Mouse (Mus musculus): Measurements from ENCODE around the gene Ltbp3. TPM values are rescaled to one million over a fixed set of nuclear protein-coding genes. Genes with fewer than 3 reads are reported as not detected.
"Not testable (repeated sequence)": the region's sequence is repeated elsewhere in the genome, so short reads cannot be mapped to it uniquely, and the experiment has no call there.

Ltbp3 gene
- polyA plus RNA-seq, 1 experiment from 2014 or later, result 4.6 TPM

- no peak overlapping the region for H3K4me3 ChIP-seq (ENCODE audit: low read depth, low read length)
- no peaks in the 10 kb centered on the region for H3K9me3 ChIP-seq (replicated peaks; ENCODE audit: control insufficient read depth, low read length)
- no peaks in the 10 kb centered on the region for H3K27me3 ChIP-seq (ENCODE audit: control insufficient read depth, insufficient read depth, low read depth, low read length)
- no peak overlapping the region for H3K27ac ChIP-seq (ENCODE audit: low read length)
- H3K9ac ChIP-seq (ENCODE audit: low read depth, low read length), result no peak overlapping the region
- H3K4me1 ChIP-seq (ENCODE audit: control insufficient read depth, low read depth, low read length), result peaks cover 30% of the 10 kb centered on the region
- peaks cover 14% of the 10 kb centered on the region for H3K36me3 ChIP-seq (ENCODE audit: control insufficient read depth, insufficient read depth)
- ATAC-seq (ENCODE audit: low read depth), result no peak
- WGBS (ENCODE audit: insufficient replicate concordance), result 62% methylated on average over 4 of the region's 4 CpGs
- no peak overlapping the region for H3K4me2 ChIP-seq (ENCODE audit: low read depth, low read length)
These were observed 50.6 kb downstream of the Ltbp3 start for GRCm38 (mm10) chr19:5791329-5791728.

DNA sequence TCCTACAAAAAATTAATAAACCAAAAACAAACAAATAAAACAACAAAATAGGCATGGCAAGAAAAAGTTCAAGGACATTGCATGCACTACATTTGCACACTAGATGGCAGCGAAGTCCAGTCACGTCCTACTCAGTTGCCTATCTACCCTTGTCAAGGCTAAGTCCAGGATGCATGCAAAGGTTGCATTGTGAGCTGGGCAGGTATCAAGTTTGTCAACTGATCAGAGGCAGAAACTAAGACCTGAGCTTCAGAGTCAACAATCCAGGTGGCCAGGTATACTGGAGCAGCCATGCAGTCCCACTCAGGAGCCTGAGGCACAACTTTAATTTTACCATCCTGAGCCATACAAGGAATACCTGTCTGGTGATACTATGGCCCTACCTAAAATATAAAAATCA lies 52.4 kb downstream of the Ltbp3 start:
- peaks cover 32% of the 10 kb centered on the region for H3K36me3 ChIP-seq (ENCODE audit: control insufficient read depth, insufficient read depth)
- no peak overlapping the region for H3K4me2 ChIP-seq (ENCODE audit: low read depth, low read length)
- WGBS (ENCODE audit: insufficient replicate concordance), result 3% methylated on average over 2 of the region's 2 CpGs
- H3K4me3 ChIP-seq (ENCODE audit: low read depth, low read length), result no peak overlapping the region
- H3K4me1 ChIP-seq (ENCODE audit: control insufficient read depth, low read depth, low read length), result peaks cover 42% of the 10 kb centered on the region
- H3K27ac ChIP-seq (ENCODE audit: low read length), result no peak overlapping the region; the same call in 1 of the 2 replicates
- H3K27me3 ChIP-seq (ENCODE audit: control insufficient read depth, insufficient read depth, low read depth, low read length), result no peaks in the 10 kb centered on the region
- peak; percentile 57 for ATAC-seq (ENCODE audit: low read depth)
- H3K9ac ChIP-seq (ENCODE audit: low read depth, low read length), result no peak overlapping the region
- H3K9me3 ChIP-seq (replicated peaks; ENCODE audit: control insufficient read depth, low read length), result no peaks in the 10 kb centered on the region

DNA sequence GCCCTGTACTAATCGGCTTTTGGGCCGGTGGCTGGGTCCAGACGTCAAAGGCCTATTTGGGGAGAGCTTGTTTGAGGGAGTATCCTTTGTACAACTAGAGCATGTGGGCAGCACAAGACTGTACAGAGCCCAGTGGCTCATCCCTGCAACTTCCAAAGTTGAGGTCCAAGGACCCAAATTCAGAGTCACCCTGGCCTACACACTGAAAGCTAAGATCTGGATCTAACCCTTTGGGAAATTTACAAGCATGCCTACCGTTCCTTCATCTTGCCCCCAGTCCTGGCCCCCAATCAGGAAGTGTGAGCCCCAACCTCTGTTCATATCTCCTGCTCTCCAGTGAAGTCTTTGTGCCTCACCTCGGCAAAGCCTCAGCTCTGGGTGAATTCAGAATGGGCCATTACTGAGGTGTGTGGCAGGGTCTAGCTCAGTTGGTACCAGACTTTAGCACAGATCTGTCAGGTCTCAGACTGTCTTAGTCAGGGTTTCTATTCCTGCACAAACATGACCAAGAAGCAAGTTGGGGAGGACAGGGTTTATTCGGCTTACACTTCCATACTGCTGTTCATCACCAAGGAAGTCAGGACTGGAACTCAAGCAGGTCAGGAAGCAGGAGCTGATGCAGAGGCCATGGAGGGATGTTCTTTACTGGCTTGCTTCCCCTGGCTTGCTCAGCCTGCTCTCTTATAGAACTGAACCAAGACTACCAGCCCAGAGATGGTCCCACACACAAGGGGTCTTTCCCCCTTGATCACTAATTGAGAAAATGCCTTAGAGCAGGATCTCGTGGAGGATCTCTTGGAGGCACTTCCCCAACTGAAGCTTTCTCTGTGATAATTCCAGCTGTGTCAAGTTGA lies 53.4 kb downstream of the Ltbp3 start:
- H3K27me3 ChIP-seq (ENCODE audit: control insufficient read depth, insufficient read depth, low read depth, low read length); H3K9me3 ChIP-seq (replicated peaks; ENCODE audit: control insufficient read depth, low read length); H3K9ac ChIP-seq (ENCODE audit: low read depth, low read length); H3K4me2 ChIP-seq (ENCODE audit: low read depth, low read length); H3K4me3 ChIP-seq (ENCODE audit: low read depth, low read length): not testable (repeated sequence)
- ATAC-seq (ENCODE audit: low read depth), result peak; percentile 9; the same call in 1 of the 2 replicates
- WGBS (ENCODE audit: insufficient replicate concordance), result 23% methylated on average over 7 of the region's 7 CpGs
- Histone ChIP-seq H3K27ac (ENCODE audit: low read length) (peak overlapping the region; percentile 81), H3K36me3 (ENCODE audit: control insufficient read depth, insufficient read depth) (peaks cover 41% of the 10 kb centered on the region), H3K4me1 (ENCODE audit: control insufficient read depth, low read depth, low read length) (peaks cover 42% of the 10 kb centered on the region)

DNA sequence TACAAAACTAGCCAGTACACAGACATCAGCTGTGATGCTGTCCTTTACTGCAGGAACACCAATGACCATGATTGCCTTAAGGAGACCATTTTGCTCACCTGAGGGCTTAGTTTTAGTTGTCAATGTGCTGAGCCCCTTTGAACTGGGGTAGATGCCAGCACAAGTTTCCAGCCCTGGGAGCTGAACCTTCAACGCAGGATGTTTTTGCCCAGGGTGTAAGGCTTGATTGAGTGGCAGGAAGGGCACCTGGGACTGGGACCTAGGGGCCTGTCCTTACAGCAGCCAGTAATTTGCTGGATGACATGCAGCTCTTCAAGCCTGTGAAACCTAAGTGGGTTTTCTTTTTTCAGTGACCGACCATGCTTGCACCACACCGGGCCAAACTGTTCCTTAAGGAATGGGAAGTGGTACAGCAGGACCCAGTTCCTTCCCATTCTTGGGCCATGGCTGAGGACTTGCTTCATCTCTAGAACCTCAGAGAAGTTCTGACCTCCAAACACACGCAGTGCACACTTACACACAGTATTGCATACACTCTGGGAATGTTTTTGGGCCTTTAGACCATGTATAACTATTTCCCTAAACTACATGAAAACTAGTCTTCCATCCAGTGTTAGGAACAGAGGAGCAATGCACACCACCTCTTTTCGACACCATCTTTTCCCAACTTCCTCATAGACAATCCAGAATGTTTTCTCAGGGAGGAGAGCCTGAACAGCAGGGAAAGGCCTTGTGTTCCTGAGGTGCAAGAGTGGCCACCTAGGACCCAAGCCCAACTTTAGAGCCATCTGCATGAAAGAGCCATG lies 54.3 kb downstream of the Ltbp3 start:
- no peak overlapping the region for H3K4me3 ChIP-seq (ENCODE audit: low read depth, low read length)
- H3K9ac ChIP-seq (ENCODE audit: low read depth, low read length), result no peak overlapping the region
- peaks cover 45% of the 10 kb centered on the region for H3K36me3 ChIP-seq (ENCODE audit: control insufficient read depth, insufficient read depth)
- H3K27ac ChIP-seq (ENCODE audit: low read length), result peak overlapping the region; percentile 35
- 0 out of 2 replicates have a peak overlapping the region, but pooled peaks have one; percentile 8 for H3K4me2 ChIP-seq (ENCODE audit: low read depth, low read length)
- H3K9me3 ChIP-seq (replicated peaks; ENCODE audit: control insufficient read depth, low read length), result no peaks in the 10 kb centered on the region
- ATAC-seq (ENCODE audit: low read depth), result no peak; the same call in 1 of the 2 replicates
- no peaks in the 10 kb centered on the region for H3K27me3 ChIP-seq (ENCODE audit: control insufficient read depth, insufficient read depth, low read depth, low read length)
- peaks cover 42% of the 10 kb centered on the region for H3K4me1 ChIP-seq (ENCODE audit: control insufficient read depth, low read depth, low read length)
- WGBS (ENCODE audit: insufficient replicate concordance), result 31% methylated on average over 5 of the region's 5 CpGs

DNA sequence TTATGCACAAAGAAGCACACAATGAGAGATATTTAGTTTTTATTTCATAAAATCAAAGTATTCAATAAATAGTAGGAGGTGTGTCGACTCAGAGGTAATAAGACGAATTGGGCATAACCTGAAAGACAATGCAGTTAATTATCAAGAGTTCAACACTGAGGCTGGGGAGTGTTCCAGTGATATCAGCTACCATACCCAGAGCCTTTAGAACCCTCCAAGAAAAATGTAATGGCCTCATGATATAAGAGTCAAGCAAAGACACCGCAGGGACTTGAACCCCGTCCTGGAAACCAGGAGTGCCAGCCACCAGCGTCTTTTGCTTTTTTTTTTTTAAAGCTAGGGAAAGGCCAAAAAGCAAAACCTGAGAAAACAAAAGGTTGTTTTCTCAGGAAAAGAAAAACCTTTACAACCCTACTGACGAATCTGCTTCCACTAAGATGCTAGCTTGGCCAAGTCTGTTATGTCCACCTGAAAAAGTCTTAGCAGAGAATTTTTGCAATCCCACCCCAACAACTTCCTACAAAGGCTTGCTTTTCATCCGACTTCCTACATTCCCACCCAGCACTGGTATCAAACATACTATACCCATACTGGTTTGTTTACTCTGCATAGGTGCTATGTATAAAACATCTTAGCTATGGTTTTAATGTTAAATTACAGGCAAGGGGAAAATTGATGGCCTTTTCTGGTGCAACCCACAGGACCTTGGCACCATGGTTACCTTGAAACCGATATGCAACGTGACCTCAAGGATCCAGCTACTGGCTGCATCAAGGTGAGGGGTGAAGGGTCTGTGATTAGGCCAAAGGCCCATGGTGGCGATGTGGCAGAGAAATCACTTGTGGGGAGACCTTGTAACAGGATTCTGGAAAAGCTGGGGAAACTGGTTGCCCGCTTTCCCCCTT lies 55.2 kb downstream of the Ltbp3 start:
- Histone ChIP-seq H3K9me3 (replicated peaks; ENCODE audit: control insufficient read depth, low read length) (no peaks in the 10 kb centered on the region), H3K4me2 (ENCODE audit: low read depth, low read length) (peak overlapping the region; percentile 67), H3K9ac (ENCODE audit: low read depth, low read length) (no peak overlapping the region), H3K27me3 (ENCODE audit: control insufficient read depth, insufficient read depth, low read depth, low read length) (no peaks in the 10 kb centered on the region), H3K4me1 (ENCODE audit: control insufficient read depth, low read depth, low read length) (peaks cover 42% of the 10 kb centered on the region), H3K27ac (ENCODE audit: low read length) (peak overlapping the region; percentile 64), H3K36me3 (ENCODE audit: control insufficient read depth, insufficient read depth) (peaks cover 55% of the 10 kb centered on the region), H3K4me3 (ENCODE audit: low read depth, low read length) (peak overlapping the region; percentile 73; the same call in 1 of the 2 replicates)
- WGBS (ENCODE audit: insufficient replicate concordance), result 62% methylated on average over 11 of the region's 11 CpGs
- no peak for ATAC-seq (ENCODE audit: low read depth)

DNA sequence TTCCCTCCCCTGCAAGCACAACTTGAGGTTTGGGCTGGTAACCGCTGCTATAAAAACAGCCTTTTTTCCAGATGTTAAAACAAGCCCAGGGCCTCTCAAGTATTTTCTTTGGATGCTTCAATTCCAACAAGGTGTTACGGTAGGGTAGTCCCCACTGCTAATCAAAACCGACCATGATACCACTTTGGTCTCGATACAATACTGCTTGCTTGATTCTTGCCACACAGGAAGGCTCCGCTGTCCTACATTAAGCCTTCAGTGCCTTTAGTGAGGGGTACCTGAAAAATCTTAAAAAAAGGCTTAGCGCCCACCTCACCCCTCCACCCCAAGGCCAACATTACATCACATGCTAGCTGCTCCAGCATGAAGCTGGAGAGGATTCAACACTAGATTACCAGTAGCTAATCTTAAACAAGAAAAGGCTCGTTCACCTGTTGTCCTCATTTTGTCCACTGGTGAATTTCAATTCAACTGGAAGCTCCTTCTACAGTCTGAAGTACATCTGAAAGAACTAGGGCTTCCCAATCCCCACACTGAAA lies 55.9 kb downstream of the Ltbp3 start:
- H3K9ac ChIP-seq (ENCODE audit: low read depth, low read length), result no peak overlapping the region
- H3K4me1 ChIP-seq (ENCODE audit: control insufficient read depth, low read depth, low read length), result peaks cover 42% of the 10 kb centered on the region
- peak overlapping the region; percentile 73 for H3K4me3 ChIP-seq (ENCODE audit: low read depth, low read length)
- peak overlapping the region; percentile 67 for H3K4me2 ChIP-seq (ENCODE audit: low read depth, low read length)
- H3K36me3 ChIP-seq (ENCODE audit: control insufficient read depth, insufficient read depth), result peaks cover 55% of the 10 kb centered on the region
- H3K27me3 ChIP-seq (ENCODE audit: control insufficient read depth, insufficient read depth, low read depth, low read length), result no peaks in the 10 kb centered on the region
- 78% methylated on average over 7 of the region's 7 CpGs for WGBS (ENCODE audit: insufficient replicate concordance)
- H3K27ac ChIP-seq (ENCODE audit: low read length), result peak overlapping the region; percentile 64
- no peaks in the 10 kb centered on the region for H3K9me3 ChIP-seq (replicated peaks; ENCODE audit: control insufficient read depth, low read length)
- no peak for ATAC-seq (ENCODE audit: low read depth)

DNA sequence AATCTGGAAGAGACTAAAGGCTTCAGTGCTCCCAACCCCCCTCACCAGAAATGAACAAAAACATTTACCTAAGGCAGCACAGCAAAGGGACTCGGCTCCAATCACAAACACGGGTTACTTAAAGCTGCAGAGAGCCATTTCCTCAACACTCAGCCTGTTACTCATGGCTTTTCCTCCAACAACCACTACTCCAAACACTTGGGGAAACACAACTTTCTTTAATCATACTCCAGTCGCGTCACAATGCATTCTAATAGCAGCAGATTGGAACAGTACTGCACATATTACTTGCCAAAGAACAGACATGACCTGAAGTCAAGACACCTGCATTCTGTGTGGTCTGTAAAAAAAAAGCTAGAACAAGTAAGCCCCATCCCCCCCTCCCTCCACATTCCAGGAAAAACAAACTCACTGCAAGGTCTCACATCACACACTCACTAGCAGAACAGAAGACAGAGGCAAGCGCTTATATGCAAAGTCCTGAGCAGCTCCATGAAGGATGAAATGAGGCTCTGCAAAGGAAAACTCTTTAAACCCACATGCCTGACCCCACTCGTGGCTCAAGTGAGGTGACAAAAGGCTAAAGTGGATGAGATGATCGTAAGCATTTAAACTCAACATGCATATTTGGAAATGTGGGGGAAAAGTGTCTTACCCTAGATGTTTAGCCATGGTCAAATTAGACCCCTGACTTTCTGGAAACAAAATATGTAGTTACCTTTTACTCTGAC lies 56.8 kb downstream of the Ltbp3 start:
- Histone ChIP-seq H3K4me1 (ENCODE audit: control insufficient read depth, low read depth, low read length) (peaks cover 42% of the 10 kb centered on the region), H3K27me3 (ENCODE audit: control insufficient read depth, insufficient read depth, low read depth, low read length) (no peaks in the 10 kb centered on the region), H3K27ac (ENCODE audit: low read length) (peak overlapping the region; percentile 64), H3K9me3 (replicated peaks; ENCODE audit: control insufficient read depth, low read length) (no peaks in the 10 kb centered on the region), H3K4me3 (ENCODE audit: low read depth, low read length) (peak overlapping the region; percentile 73), H3K9ac (ENCODE audit: low read depth, low read length) (peak overlapping the region; percentile 50), H3K4me2 (ENCODE audit: low read depth, low read length) (peak overlapping the region; percentile 67), H3K36me3 (ENCODE audit: control insufficient read depth, insufficient read depth) (peaks cover 55% of the 10 kb centered on the region)
- 34% methylated on average over 7 of the region's 7 CpGs for WGBS (ENCODE audit: insufficient replicate concordance)
- no peak for ATAC-seq (ENCODE audit: low read depth)

All from liver, embryonic 16.5 days (tissue).